Mouse (Mus musculus) gastrocnemius, postnatal 4 days (tissue): ENCODE data around the gene Prrt4. TPM values are rescaled to one million over a fixed set of nuclear protein-coding genes. Genes with fewer than 3 reads are reported as not detected.
"Not testable (repeated sequence)": the region's sequence is repeated elsewhere in the genome, so short reads cannot be mapped to it uniquely, and the experiment has no call there.

Experiments used
- DNase-seq, 2 experiments: peaks; one replicate each; pipeline ENCODE4 v3.0.0; 2021 to 2022; ENCODE audit warnings: low spot score in 2 of 2, mixed read lengths in 2 of 2
- long read RNA-seq, 2 experiments: library from polyadenylated mRNA; stranded (forward); transcript quantifications; one replicate each; pipeline ENCODE4 v2.0.0; 2021
- total RNA-seq, 2 experiments: library from RNA; stranded (reverse); gene quantifications; 2 replicates each; pipeline ENCODE4 v1.2.3; 2021

Gene Prrt4
- 1 to 10 TPM; 1.0 to 1.4 TPM for total RNA-seq
- long read RNA-seq, experiment 1, partial matches to known transcripts: 0 of 1 reads
- long read RNA-seq, experiment 1, other reads (novel, unspliced or antisense): 1 of 1 reads
- long read RNA-seq, experiment 2, partial matches to known transcripts: 0 of 4 reads
- long read RNA-seq, experiment 2, other reads (novel, unspliced or antisense): 3 of 4 reads

DNA sequence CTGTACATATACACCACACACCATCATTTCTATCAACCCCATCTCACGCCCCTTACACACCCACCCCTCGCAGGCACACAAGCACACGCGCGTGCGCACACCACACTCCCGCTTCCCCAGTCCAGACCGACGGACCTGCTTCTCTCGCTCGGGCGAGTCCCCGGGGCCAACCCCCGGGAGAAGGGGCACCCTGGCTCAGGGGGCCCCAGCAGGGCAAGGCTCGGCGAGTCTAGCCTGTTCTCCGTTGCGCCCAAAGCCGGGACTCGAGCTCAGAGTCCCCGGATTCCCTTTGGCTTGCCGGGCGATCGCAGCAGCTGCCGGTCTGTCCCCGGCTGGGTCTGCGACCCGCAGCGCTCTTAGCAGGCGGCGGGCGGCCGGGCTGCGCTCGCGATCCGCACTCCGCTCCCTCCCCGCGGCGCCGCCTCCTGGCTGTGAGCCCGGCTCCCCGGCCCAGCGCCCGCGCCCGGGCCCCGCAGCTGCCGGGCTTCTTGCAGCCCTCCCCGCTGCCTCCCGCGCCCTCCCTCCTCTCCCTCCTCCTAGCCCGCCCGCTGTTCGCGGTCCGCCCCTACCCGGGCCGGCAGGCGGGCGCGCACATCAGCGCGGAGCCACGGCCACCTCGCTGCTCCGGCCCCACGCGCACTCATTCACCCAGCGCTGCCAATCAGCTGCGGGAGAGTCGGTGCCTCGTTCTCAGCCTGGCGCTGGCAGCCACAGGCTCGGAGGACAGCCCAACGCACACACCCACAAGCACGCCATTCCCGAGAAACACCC is at the start of gene Prrt4:
TSS of gene Prrt4 (minus strand) at position 697 of the 771 bp plus-strand sequence.
- peak in 1 of 2 experiments; percentile 61 for DNase-seq

GRCm38 (mm10) chr6:29217717-29218116 is 38.3 kb upstream of the Prrt4 start:
- not testable (repeated sequence) for DNase-seq

GRCm38 (mm10) chr6:29215881-29216501 is 36.6 kb upstream of the Prrt4 start, which contains the start of gene Impdh1:
TSS of gene Impdh1 (minus strand) at chr6:29216364.
- peak; percentile 52 to 69 for DNase-seq

GRCm38 (mm10) chr6:29215181-29215580 is 35.8 kb upstream of the Prrt4 start:
- no peak for DNase-seq

GRCm38 (mm10) chr6:29214776-29215175 is 35.4 kb upstream of the Prrt4 start:
- DNase-seq: no peak

DNA sequence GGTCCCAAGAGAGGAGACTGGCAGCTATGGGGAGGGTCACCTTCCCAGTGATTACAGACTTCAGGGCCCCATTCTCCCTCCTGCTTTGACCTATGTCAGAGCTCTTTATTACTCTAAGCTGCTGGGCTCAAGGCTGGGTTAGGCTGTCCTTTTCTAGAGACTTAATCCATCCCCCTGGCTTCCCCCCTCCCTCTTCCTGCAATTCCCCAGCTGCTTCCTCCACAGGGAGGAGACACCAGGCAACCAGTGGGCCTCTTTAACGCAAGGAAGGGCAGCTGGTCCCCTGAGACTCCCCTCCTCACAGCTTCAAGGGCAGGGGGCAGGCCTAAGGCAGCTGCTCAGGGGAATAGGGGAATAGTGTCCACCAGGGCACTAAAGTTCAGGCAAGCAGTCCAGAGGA is 34.9 kb upstream of the Prrt4 start:
- DNase-seq: no peak

DNA sequence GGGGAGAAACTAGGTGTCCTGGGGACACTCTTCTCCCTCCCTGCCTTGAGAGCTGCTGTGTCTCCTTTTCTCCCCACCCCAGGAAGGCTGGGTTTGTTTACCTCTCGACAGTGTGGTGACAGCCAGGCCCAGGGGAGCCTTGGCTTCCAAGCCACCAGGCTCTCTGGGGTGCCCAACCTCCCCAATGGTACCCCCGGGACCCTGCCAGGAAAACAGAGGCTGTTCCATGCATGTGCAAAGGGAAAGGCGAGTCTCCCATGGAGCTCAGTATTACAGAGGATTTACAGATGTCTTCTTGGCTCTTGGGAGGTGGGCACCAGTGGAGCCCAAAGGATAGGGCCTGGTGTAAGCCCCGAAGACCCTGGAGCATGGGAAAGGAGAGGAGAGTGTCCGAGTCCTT is 34.1 kb upstream of the Prrt4 start:
- DNase-seq: no peak

- DNase-seq: peak; percentile 56 to 77
Observed at GRCm38 (mm10) chr6:29211806-29212492, 32.6 kb upstream of the Prrt4 start.

DNA sequence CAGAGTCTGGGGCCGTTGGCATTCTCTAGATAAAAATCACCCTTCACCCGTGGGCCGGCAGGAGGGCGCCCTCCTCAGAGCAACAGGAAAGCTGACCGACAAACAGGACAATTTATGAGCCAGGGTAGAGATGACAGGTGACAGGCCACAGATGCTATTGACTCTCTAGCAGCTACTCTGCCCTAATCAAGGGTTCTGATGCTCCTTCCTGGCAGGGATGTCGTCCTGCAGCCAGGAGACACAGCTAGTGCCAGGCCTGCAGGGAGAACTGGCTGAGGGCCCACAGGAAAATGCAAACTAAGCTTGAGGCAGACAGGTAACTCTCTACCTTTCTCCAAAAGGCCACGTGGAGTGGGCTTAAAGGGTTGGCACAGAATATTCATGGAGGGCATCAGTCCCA is 31.8 kb upstream of the Prrt4 start:
- no peak for DNase-seq

DNA sequence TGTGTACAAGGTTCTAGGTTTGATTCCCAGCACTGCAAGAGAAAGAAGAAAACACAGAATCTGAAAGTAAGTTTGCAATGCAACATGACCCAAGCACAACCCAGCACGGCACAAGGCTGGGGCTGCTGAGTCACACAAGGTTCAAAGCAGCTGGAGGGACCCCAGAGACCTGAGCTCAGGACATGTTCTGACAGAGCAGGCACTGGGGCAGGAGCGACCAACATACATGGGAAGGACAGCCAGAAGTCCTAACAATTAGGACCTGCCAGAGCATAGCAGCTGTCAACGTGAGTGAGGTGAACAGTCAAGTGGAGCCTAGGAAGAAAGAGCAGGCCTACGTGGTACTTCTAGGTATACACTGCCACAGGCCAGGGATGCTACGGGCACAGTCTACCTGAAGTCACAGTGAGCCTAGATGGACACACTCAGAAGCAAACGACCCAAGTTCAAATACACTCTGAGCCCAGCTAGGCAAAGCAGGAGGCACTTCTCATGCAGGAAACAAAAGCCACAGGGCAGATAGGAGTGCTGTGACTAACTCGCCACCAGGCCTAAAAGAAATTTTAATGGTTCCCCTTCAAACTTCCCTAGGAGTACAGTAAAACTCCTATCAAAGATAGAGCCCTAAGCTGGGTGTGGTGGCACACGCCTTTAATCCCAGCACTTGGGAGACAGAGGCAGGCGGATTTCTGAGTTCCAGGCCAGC is 31.0 kb upstream of the Prrt4 start:
- DNase-seq: no peak

DNA sequence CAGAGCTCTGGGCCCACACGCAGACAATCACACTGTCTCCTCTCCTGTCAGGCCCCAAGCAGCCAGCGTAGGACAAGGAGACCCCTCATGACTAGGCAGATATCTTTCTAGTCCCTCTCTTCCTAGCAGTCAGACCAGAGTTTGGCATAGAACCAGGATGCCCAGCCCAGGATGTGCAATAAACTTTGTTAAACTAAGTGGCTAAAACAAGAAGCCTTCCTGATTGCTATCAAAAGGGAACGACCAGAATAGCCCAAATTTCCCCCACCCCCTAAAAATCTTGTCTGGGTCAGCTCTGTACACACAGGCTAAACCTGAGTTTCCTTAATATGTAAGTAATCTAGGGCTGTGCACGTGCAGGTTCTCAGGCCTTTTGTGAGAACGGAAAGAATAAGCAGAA is 28.8 kb upstream of the Prrt4 start:
- DNase-seq: no peak

- no peak for DNase-seq
Observed at GRCm38 (mm10) chr6:29207017-29207416, 27.6 kb upstream of the Prrt4 start.

DNA sequence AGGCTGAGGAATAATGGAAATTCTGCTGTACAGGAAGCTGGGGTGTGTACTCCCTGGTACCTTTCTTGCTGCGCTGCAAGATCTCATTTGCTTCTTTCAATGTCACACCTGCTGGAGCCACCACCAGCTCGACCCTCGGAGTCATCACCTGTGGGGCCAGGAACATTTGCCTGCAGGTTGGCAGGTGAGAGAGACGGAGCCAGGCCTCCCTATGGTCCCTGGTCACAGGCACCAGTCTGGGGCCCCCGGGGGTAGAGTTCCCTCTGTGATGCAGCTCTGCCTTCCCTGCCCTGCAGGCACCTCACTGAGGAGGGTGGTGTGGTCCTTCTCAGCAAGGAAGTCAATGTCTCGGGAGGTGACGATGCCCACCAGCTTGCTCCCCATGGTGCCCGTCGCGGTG is 26.6 kb upstream of the Prrt4 start:
- no peak for DNase-seq

DNA sequence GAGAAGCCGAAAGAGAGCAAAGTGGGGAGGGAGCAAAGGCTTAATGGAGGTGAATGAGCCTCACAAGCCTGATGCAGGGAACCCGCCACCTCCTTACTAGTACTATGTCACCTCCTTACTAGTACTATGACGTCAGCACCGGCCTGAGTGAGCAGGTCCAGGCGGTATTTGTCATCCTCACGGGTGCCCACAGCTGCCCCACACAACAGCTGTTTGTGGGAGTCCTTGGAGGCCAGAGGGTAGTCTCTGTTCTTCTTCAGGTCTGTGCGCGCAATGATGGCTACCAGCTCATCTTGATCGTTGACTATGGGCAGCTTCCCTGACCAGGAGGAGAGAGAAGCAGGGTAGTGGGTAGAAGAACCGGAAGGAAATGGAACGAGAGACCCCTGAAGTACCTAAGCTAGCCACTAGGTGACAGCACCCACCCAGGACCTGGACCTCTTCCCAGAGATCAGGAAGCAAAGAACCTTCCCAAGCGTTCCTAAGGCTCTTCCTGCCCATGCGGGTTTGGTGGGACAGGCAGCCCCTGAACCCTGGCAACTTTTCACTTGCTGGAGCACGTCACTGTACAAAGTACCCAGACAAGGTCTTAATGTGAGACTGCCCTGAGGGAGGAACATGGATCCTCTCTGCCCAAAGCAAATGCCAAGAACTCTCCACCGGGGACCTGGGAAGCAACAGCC is 25.7 kb upstream of the Prrt4 start:
- DNase-seq: peak in 1 of 2 experiments; percentile 56

DNA sequence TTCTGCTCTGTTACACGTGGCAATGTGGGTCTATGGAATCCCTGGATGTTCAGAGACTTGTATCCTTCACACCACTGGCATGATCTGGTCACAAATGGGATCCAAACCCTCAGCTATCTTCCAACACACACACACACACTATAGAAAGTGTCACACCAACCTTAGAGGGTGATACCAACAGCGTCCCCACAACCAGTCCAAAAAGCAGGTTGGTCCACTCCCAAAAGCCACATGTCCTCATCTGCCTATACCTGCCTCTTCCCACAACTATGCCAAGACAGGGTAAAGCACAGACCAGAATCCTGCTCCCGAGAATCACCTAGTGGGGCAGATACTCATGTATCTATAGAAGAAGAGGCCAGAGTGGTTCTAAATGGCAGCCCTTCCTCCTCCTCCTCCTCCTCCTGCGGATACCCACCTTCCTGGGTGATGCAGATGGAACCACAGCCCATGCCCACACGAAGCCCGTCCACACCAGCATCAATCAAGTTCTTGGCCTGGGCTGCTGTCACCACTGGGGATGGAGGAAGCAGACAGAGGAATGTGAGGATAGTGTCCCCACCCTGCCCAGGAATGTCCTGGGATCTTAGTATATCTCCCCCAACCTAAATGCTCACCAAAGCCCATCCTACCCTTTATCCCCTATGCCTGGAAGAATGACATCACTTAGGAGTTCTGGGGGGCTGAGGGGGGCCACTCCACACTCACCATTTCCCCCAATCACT is 24.6 kb upstream of the Prrt4 start:
- DNase-seq: no peak

DNA sequence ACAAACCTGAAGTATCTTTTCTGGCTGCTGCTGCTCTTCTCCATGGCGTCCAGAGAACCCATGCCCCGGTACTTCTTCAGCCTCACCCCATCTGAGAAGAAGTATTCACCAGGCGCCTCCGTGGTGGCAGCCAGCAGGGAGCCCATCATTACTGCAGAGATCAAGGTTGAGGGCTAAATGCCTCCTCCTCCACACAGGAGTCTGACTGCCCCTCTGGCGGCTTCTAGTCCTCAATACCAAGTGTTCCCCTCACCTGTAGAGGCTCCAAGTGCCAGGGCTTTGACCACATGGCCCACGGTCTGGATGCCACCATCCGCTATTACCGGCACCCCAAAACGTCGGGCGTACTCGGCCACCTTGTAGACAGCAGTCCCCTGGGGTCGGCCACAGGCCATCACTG is 23.7 kb upstream of the Prrt4 start:
- DNase-seq: no peak

GRCm38 (mm10) chr6:29201988-29202387 is 22.6 kb upstream of the Prrt4 start:
- DNase-seq: no peak

GRCm38 (mm10) chr6:29201341-29201740 is 22.0 kb upstream of the Prrt4 start:
- no peak for DNase-seq

GRCm38 (mm10) chr6:29200496-29200895 is 21.1 kb upstream of the Prrt4 start:
- no peak for DNase-seq
